Mouse (Mus musculus) heart, adult 2 months (tissue): ENCODE measurements at regions not wholly inside any gene's neighbourhood (a gene's known extent, or its start where the extent isn't known, plus 50 kb on each side); places are given as distances from the start of the nearest gene placed in this dataset.

Experiments used
- DNase-seq, 2 experiments: peaks; one replicate each; pipeline ENCODE4 v3.0.0; 2021
- H3K27ac ChIP-seq: fragments of 200-600 bp; 2 replicates; pipeline ENCODE4 v1.8.1; 2022
- H3K27me3 ChIP-seq: fragments of 200-500 bp; 2 replicates; pipeline ENCODE4 v1.6.1; 2012; ENCODE audit warnings: mild to moderate bottlenecking, low read length, inconsistent platforms, mixed read lengths; ENCODE audit not compliant: control insufficient read depth, insufficient read depth
- H3K36me3 ChIP-seq: fragments of 200-500 bp; 2 replicates; pipeline ENCODE4 v1.6.1; 2012; ENCODE audit warnings: low read length, inconsistent platforms; ENCODE audit not compliant: control insufficient read depth, insufficient read depth
- H3K4me1 ChIP-seq: fragments of 200-500 bp; 2 replicates; pipeline ENCODE4 v1.6.1; 2011; ENCODE audit warnings: low read length; ENCODE audit not compliant: control insufficient read depth, insufficient read depth
- H3K4me3 ChIP-seq: fragments of 200-600 bp; 2 replicates; pipeline ENCODE4 v1.8.1; 2022
- H3K79me2 ChIP-seq: fragments of 200-500 bp; replicated peaks from 2 replicates; pipeline ENCODE4 v1.6.1; 2012; ENCODE audit warnings: mild to moderate bottlenecking, inconsistent platforms, low read length, moderate library complexity, mixed read lengths; ENCODE audit not compliant: control insufficient read depth, insufficient read depth
- H3K9ac ChIP-seq: fragments of 200-500 bp; 2 replicates; pipeline ENCODE4 v1.6.1; 2012; ENCODE audit warnings: low read depth, mild to moderate bottlenecking, control low read depth, inconsistent platforms, low read length, mixed read lengths
- CTCF ChIP-seq: fragments of 200-600 bp; IDR thresholded peaks from 2 replicates; pipeline ENCODE4 v1.8.1; 2022; ENCODE audit warnings: antibody characterized with exemption, mild to moderate bottlenecking, moderate library complexity
- EP300 ChIP-seq: fragments of 200-500 bp; IDR thresholded peaks from 2 replicates; pipeline ENCODE4 v1.6.1; 2011; ENCODE audit warnings: low read depth, low read length, control low read depth; ENCODE audit not compliant: insufficient read depth
- POLR2A ChIP-seq: fragments of 200-500 bp; IDR thresholded peaks from 2 replicates; pipeline ENCODE4 v1.6.1; 2011; ENCODE audit warnings: mild to moderate bottlenecking, low read depth, low read length, control low read depth; ENCODE audit not compliant: insufficient read depth
- WGBS: fragments of 180-500 bp; shearing (Covaris S2); methylation state at CpG from one replicate; pipeline ENCODE4 v1.1.7; 2018; 5-methylcytosine and 5-hydroxymethylcytosine counted together
- intact Hi-C: fragments of 180-260 bp; cut with DNase I; formaldehyde crosslinking; loops from one replicate; pipeline ENCODE4 v1.15.1; 2025

DNA sequence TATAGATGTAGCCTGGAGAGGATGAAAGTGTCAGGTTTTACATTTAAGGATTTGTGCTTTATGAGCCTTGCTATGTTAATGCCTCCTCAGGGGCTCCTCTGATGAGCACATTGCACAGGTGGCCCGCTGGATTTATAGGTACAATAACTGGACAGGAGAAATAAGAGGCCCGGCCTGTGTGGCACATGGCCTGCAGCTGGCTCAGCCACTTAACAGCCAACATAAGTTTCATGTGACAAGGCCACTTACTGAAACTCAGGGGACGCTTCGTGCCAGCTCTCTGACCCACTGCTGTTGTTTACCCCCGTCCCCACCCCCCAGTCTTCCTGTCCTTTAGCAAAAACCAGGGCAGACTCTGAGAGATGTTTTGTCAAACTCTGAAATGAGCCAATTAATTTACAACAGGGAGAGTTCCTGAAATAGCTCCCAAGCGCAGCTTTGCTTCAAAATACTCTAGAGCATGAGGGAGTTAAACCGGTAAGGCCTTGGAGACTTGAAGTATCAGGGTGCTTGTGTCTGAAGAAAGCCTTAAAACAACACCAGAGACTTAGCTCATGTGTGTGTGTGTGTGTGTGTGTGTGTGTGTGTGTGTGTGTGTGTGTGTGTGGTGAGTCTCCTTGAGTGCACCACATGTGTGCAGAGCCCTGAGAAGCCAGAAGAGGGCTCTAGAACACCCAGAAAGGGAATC, 285.2 kb upstream of the Fam241a start:
- DNase-seq = no peak
- TF ChIP-seq CTCF (no peak), EP300 (no peak), POLR2A (no peak)
- H3K4me1 ChIP-seq = no peaks in the 10 kb centered on the region
- intact Hi-C loops = loop anchor here (10.0 kb wide), 1 partner anchor 153 kb away; no protein-coding TSS in a partner anchor
- no peak overlapping the region for H3K9ac ChIP-seq
- no peaks in the 10 kb centered on the region for H3K27me3 ChIP-seq
- no peaks in the 10 kb centered on the region for H3K36me3 ChIP-seq
- H3K27ac ChIP-seq = no peak overlapping the region
- no peaks in the 10 kb centered on the region for H3K79me2 ChIP-seq
- 75% methylated on average over 7 of the region's 7 CpGs for WGBS
- H3K4me3 ChIP-seq = no peak overlapping the region

DNA sequence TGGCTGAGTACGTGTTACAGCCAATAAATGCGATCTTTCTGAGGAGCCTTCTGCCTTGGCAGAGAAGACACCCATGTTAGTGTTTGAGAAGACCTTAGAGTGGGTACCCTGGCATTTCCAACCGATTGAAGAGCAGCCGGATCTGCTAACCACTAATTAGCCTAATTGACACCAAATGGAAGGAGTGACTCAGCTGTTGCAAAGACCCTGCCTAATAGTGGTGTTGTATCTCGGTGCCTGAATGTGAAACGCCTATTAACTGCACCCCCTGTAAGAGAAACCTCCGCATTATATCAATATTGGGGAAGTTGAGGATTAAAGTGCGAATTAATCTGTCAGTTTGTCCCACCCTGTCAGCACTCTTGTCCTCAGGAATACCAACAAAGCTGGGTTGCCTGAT, 253.1 kb upstream of the Fam241a start:
- H3K4me1 ChIP-seq = no peaks in the 10 kb centered on the region
- intact Hi-C loops = no loop called here
- no peak overlapping the region for H3K4me3 ChIP-seq
- H3K9ac ChIP-seq = no peak overlapping the region
- no peak overlapping the region for H3K27ac ChIP-seq
- H3K79me2 ChIP-seq = no peaks in the 10 kb centered on the region
- 66% methylated on average over 8 of the region's 8 CpGs for WGBS
- DNase-seq = no peak
- no peaks in the 10 kb centered on the region for H3K27me3 ChIP-seq
- H3K36me3 ChIP-seq = no peaks in the 10 kb centered on the region
- TF ChIP-seq CTCF = no peak
- no peak for TF ChIP-seq POLR2A
- TF ChIP-seq EP300 = no peak

DNA sequence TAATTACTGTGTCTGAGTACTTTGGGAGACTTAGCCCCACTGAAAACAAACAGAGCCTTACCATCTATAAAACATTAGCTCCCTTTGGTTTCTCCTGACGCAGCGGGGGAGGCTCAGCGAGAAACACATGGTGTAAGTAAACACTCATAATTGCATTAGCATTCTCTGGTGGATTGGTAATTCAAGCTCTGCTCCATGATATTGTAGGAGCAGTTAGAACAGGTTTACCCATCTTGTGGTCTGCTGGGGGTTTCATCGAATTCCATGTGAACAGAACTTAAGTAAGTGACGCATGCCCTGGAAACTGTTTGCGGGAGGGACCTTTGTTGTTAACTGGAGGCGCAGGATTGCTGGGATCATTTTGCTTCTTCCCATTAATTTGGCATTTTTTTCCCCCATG, 249.2 kb upstream of the Fam241a start:
- TF ChIP-seq EP300 (no peak), CTCF (no peak), POLR2A (no peak)
- no peaks in the 10 kb centered on the region for H3K36me3 ChIP-seq
- intact Hi-C loops = no loop called here

DNA sequence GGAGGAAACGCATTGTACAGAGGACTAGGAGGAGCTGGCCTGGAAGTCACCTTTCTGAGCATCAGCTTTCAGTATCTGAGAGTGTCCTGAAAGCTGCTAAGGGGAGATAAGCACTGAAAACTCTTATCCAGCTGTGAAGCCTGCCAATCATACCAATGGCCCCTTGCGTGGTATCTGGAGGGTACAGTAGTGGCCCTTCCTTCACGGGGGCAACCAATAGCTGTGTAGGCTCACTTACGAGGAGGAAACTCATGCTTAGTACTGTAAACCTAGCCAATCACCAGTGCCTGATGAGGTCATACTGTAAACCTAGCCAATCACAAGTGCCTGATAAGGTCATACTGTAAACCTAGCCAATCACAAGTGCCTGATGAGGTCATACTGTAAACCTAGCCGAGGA, 231.7 kb upstream of the Fam241a start:
- no peak for DNase-seq
- Histone ChIP-seq H3K79me2 (no peaks in the 10 kb centered on the region), H3K27ac (no peak overlapping the region), H3K36me3 (no peaks in the 10 kb centered on the region), H3K4me3 (no peak overlapping the region), H3K27me3 (no peaks in the 10 kb centered on the region), H3K9ac (no peak overlapping the region), H3K4me1 (no peaks in the 10 kb centered on the region)
- intact Hi-C loops = no loop called here
- 54% methylated on average over 5 of the region's 5 CpGs for WGBS
- TF ChIP-seq EP300 (no peak), CTCF (no peak), POLR2A (no peak)

More for the DNA sequence above, 249.2 kb upstream of the Fam241a start:
- Histone ChIP-seq H3K27ac (no peak overlapping the region), H3K9ac (no peak overlapping the region), H3K27me3 (no peaks in the 10 kb centered on the region), H3K79me2 (no peaks in the 10 kb centered on the region), H3K4me3 (no peak overlapping the region), H3K4me1 (no peaks in the 10 kb centered on the region)
- DNase-seq = no peak
- 87% methylated on average over 7 of the region's 7 CpGs for WGBS

DNA sequence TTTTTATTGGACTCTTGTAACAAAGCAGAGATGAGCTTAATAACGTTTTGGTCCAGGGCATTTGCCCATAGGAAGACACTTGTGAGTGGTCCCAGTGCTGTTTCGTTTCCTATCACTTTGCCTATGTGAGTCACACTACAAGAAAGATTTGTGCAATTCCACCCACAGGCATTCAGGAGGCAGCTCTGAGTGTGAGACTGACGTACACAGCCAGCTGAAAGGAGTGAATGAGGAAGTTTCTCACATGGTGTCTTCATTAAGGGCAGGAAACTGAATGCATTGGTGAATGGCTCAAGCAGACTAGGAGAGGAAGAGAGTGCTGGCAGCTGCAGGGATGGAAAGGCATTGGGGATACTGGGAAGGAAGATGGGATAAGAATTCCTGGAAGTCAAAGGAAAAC, 230.5 kb upstream of the Fam241a start:
- intact Hi-C loops = no loop called here

DNA sequence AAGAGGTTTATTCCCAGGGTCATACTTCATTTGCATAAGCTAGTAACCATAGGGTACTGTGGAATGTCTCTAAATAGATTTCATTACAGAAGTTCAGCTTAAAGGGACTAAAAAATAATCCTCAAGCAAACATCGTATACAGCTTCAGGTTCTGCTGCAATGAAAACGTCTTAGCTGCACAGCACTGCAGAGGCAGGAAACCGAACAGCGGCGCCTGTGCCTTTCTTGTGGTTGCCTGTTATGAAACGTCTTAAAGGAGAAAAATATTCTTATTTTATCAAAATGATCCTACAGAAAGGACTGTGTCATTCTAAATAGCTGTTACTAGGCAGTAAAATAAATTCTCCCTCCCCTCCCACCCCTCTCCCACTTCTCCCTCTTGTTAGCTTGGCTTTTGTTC, 226.0 kb upstream of the Fam241a start:
- Histone ChIP-seq H3K27ac (no peak overlapping the region), H3K27me3 (no peaks in the 10 kb centered on the region), H3K4me1 (no peaks in the 10 kb centered on the region), H3K4me3 (no peak overlapping the region), H3K36me3 (no peaks in the 10 kb centered on the region), H3K9ac (no peak overlapping the region), H3K79me2 (no peaks in the 10 kb centered on the region)
- intact Hi-C loops = no loop called here
- no peak for TF ChIP-seq POLR2A
- no peak for TF ChIP-seq CTCF
- TF ChIP-seq EP300 = no peak
- 70% methylated on average over 6 of the region's 6 CpGs for WGBS
- DNase-seq = no peak

More for the DNA sequence above, 230.5 kb upstream of the Fam241a start:
- no peak for DNase-seq
- Histone ChIP-seq H3K4me1 (no peaks in the 10 kb centered on the region), H3K27ac (no peak overlapping the region), H3K9ac (no peak overlapping the region), H3K36me3 (no peaks in the 10 kb centered on the region), H3K27me3 (no peaks in the 10 kb centered on the region), H3K79me2 (no peaks in the 10 kb centered on the region), H3K4me3 (no peak overlapping the region)
- WGBS = 23% methylated on average over 3 of the region's 3 CpGs
- TF ChIP-seq POLR2A (no peak), EP300 (no peak), CTCF (no peak)
